Mouse (Mus musculus): ENCODE measurements at regions not wholly inside any gene's neighbourhood (a gene's known extent, or its start where the extent isn't known, plus 50 kb on each side); places are given as distances from the start of the nearest gene placed in this dataset.
A peak's percentile ranks its signal among the peaks of the same experiment; 100 is the strongest.

- DNase-seq, result no peak
Measured at GRCm38 (mm10) chr9:23911851-23912250, 185.9 kb upstream of the Npsr1 start.

GRCm38 (mm10) chr9:23917345-23917744 is 180.5 kb upstream of the Npsr1 start:
- DNase-seq, result no peak

GRCm38 (mm10) chr9:23919191-23919904 is 178.4 kb upstream of the Npsr1 start:
- no peak for DNase-seq

- DNase-seq, result no peak
Measured at GRCm38 (mm10) chr9:23932185-23932584, 165.6 kb upstream of the Npsr1 start.

- DNase-seq, result no peak
Measured at GRCm38 (mm10) chr9:23934282-23934681, 163.5 kb upstream of the Npsr1 start.

GRCm38 (mm10) chr9:23952543-23952942 is 145.3 kb upstream of the Npsr1 start:
- DNase-seq, result peak; percentile 30

GRCm38 (mm10) chr9:23956593-23956992 is 141.2 kb upstream of the Npsr1 start:
- no peak for DNase-seq

- DNase-seq, result no peak
Measured at GRCm38 (mm10) chr9:23969736-23970135, 128.1 kb upstream of the Npsr1 start.

GRCm38 (mm10) chr9:23973206-23973605 is 124.6 kb upstream of the Npsr1 start:
- DNase-seq, result no peak

GRCm38 (mm10) chr9:23977574-23977973 is 120.2 kb upstream of the Npsr1 start:
- peak; percentile 15 for DNase-seq

- DNase-seq, result no peak
Measured at GRCm38 (mm10) chr9:24006353-24006752, 91.4 kb upstream of the Npsr1 start.

- no peak for DNase-seq
Measured at GRCm38 (mm10) chr9:24038274-24038673, 59.5 kb upstream of the Npsr1 start.
